Mouse (Mus musculus): ENCODE measurements around the gene Gcc2. TPM values are rescaled to one million over a fixed set of nuclear protein-coding genes. Genes with fewer than 3 reads are reported as not detected.

The Gcc2 gene
- polyA plus RNA-seq, 1 experiment: 4.0 TPM

DNA sequence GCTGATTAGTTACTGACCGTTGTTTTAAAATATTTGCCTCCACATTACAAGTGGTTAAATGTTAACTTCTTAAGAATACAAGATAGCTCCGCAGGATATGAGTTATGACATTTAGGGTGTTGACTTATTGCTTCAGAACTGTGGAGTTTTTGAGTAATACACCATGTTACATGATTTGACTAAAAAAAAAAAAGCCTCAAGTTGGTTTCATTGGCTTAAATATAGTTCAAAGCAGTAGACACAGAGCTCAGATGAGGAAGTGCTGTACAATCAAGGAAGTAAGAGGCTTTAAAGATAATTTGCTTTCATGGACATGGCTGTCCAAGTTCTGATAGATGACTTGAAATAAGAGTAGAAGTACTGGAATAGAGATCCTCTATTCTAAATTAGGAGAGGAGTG, 96.4 kb downstream of the Gcc2 start:
- TF ChIP-seq CEBPB (IDR thresholded peaks at IDR 0.05; ENCODE audit: insufficient read depth, poor library complexity, severe bottlenecking): no peak
- no peak for TF ChIP-seq MYOG (IDR thresholded peaks at IDR 0.05; ENCODE audit: control insufficient read depth in 1 of 3, insufficient read depth in 1 of 3, insufficient read length in 2 of 3, low read depth in 2 of 3)
- no peak for TF ChIP-seq MAX (IDR thresholded peaks at IDR 0.05; ENCODE audit: low read depth)
- TF ChIP-seq USF1 (IDR thresholded peaks at IDR 0.05; ENCODE audit: low read depth): no peak
- TF ChIP-seq MYOD1 (IDR thresholded peaks at IDR 0.05; ENCODE audit: control insufficient read depth in 1 of 3, insufficient read length in 2 of 3, low read depth in 2 of 3): no peak
- no peak for TF ChIP-seq SRF (IDR thresholded peaks at IDR 0.05; ENCODE audit: control insufficient read depth, insufficient read length, low read depth)
- TF ChIP-seq E2F4 (IDR thresholded peaks at IDR 0.05; ENCODE audit: insufficient read depth): no peak
- no peak for TF ChIP-seq TCF3 (IDR thresholded peaks at IDR 0.05; ENCODE audit: insufficient read length, low read depth)
- no peak overlapping the region for H3ac ChIP-seq (ENCODE audit: control insufficient read depth, insufficient read length)
- peaks cover 7% of the 10 kb centered on the region for H3K36me3 ChIP-seq (ENCODE audit: control insufficient read depth, insufficient read depth)
- H3K79me2 ChIP-seq (ENCODE audit: control insufficient read depth, insufficient read depth): peaks cover 97% of the 10 kb centered on the region
- H3K4me2 ChIP-seq (ENCODE audit: low read depth): peak overlapping the region; percentile 70
- H3K27me3 ChIP-seq (ENCODE audit: control insufficient read depth, insufficient read depth, insufficient read length): no peaks in the 10 kb centered on the region
- no peak overlapping the region for H3K4me3 ChIP-seq

DNA sequence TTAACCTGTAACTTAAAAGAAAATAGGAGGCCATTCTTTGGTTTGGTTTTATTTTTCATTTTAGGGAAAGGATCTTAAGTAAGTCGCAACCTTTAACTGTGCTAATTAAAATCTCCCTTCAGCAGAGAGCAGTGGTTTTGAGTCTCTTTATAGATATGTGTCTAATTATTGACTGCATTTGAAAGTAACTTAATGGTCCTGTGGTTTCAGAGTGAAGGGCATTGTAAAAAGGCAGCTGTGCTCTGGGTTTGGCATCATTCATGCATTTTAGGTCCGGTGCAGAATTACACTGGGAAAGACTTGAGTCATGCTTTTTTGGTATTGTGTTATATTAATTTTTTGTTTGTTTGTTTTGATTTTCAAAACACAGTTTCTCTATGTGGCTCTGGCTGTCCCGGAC, 97.1 kb downstream of the Gcc2 start:
- Histone ChIP-seq H3ac (ENCODE audit: control insufficient read depth, insufficient read length) (no peak overlapping the region), H3K27me3 (ENCODE audit: control insufficient read depth, insufficient read depth, insufficient read length) (no peaks in the 10 kb centered on the region), H3K4me2 (ENCODE audit: low read depth) (peak overlapping the region; percentile 70), H3K79me2 (ENCODE audit: control insufficient read depth, insufficient read depth) (peaks cover 97% of the 10 kb centered on the region), H3K4me3 (no peak overlapping the region), H3K36me3 (ENCODE audit: control insufficient read depth, insufficient read depth) (peaks cover 7% of the 10 kb centered on the region)
- TF ChIP-seq TCF3 (IDR thresholded peaks at IDR 0.05; ENCODE audit: insufficient read length, low read depth) (no peak), POLR2A (IDR thresholded peaks at IDR 0.05; ENCODE audit: insufficient read length, low read depth) (no peak), TCF12 (IDR thresholded peaks at IDR 0.05; ENCODE audit: insufficient read depth, poor library complexity, severe bottlenecking) (peak; percentile 80), USF1 (IDR thresholded peaks at IDR 0.05; ENCODE audit: low read depth) (no peak), MYOG (IDR thresholded peaks at IDR 0.05; ENCODE audit: control insufficient read depth in 1 of 3, insufficient read depth in 1 of 3, insufficient read length in 2 of 3, low read depth in 2 of 3) (peak in 1 of 3 experiments; percentile 94), SRF (IDR thresholded peaks at IDR 0.05; ENCODE audit: control insufficient read depth, insufficient read length, low read depth) (no peak), POLR2AphosphoS2 (IDR thresholded peaks at IDR 0.05; ENCODE audit: insufficient read length, low read depth) (no peak), E2F4 (IDR thresholded peaks at IDR 0.05; ENCODE audit: insufficient read depth) (no peak), MYOD1 (IDR thresholded peaks at IDR 0.05; ENCODE audit: control insufficient read depth in 1 of 3, insufficient read length in 2 of 3, low read depth in 2 of 3) (peak; percentile 74 to 85 (median 78)), MAX (IDR thresholded peaks at IDR 0.05; ENCODE audit: low read depth) (no peak), CEBPB (IDR thresholded peaks at IDR 0.05; ENCODE audit: insufficient read depth, poor library complexity, severe bottlenecking) (no peak), REST (IDR thresholded peaks at IDR 0.05; ENCODE audit: insufficient read depth, insufficient read length) (no peak)

DNA sequence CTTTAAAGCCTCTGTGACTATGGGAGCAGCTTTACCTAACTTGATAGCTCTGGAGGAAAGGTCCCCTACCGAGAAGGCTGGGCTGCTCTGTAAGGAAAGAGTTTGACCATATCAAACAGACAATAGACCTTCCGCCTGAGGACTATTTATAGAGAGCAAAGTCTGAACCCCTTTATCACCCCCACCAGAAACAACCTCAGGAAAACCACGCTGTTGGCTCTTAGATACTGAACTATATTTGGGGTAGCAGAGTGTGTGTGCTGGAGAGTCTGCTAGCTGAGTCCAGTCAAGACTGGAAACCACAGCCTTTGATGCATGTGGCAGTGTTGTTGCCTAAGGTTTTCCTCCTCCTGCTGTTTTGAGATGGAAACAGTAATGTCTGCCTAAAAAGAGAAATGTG, 99.3 kb downstream of the Gcc2 start:
- Histone ChIP-seq H3ac (ENCODE audit: control insufficient read depth, insufficient read length) (no peak overlapping the region), H3K79me2 (ENCODE audit: control insufficient read depth, insufficient read depth) (peaks cover 98% of the 10 kb centered on the region), H3K4me2 (ENCODE audit: low read depth) (peak overlapping the region; percentile 35), H3K36me3 (ENCODE audit: control insufficient read depth, insufficient read depth) (peaks cover 3% of the 10 kb centered on the region), H3K27me3 (ENCODE audit: control insufficient read depth, insufficient read depth, insufficient read length) (no peaks in the 10 kb centered on the region), H3K4me3 (no peak overlapping the region)
- TF ChIP-seq MYOD1 (IDR thresholded peaks at IDR 0.05; ENCODE audit: control insufficient read depth in 1 of 3, insufficient read length in 2 of 3, low read depth in 2 of 3) (peak in 1 of 3 experiments; percentile 28), CEBPB (IDR thresholded peaks at IDR 0.05; ENCODE audit: insufficient read depth, poor library complexity, severe bottlenecking) (peak; percentile 42; the same call in 1 of the 2 replicates), USF1 (IDR thresholded peaks at IDR 0.05; ENCODE audit: low read depth) (no peak), REST (IDR thresholded peaks at IDR 0.05; ENCODE audit: insufficient read depth, insufficient read length) (no peak)

Other genes starting within 250 kb of the Gcc2 start
- not detected for gene AW822073, start 30.6 kb upstream of the Gcc2 start, polyA plus RNA-seq (2012; fragmentation: generic; extraction: Trizol)
- not detected for gene Duxf3, start 22.8 kb upstream of the Gcc2 start, polyA plus RNA-seq (2012; fragmentation: generic; extraction: Trizol)
- gene Gm4981, start 18.8 kb upstream of the Gcc2 start, polyA plus RNA-seq (2012; fragmentation: generic; extraction: Trizol): not detected
- 23.0 TPM for gene Lims1, start 68.0 kb downstream of the Gcc2 start, polyA plus RNA-seq (2012; fragmentation: generic; extraction: Trizol)
- 7.8 TPM for gene Ranbp2, start 191.4 kb downstream of the Gcc2 start, polyA plus RNA-seq (2012; fragmentation: generic; extraction: Trizol)
- gene Ccdc138, start 242.5 kb downstream of the Gcc2 start, polyA plus RNA-seq (2012; fragmentation: generic; extraction: Trizol): 0.44 TPM